Mouse (Mus musculus) midbrain, embryonic 13.5 days (tissue): ENCODE results near the gene Lrrc61. TPM values are rescaled to one million over a fixed set of nuclear protein-coding genes. Genes with fewer than 3 reads are reported as not detected.

Experiments used
- polyA plus RNA-seq: library from polyadenylated mRNA; unstranded; fragments of >200 nt; fragmentation: Nextera tagmentation; extraction: Ambion mirVana; gene quantifications from 2 replicates; pipeline ENCODE4 v1.2.1, GENCODE M21; 2015

Lrrc61 gene
- polyA plus RNA-seq, 1 experiment from 2014 or later: 20.8 TPM

Other genes with a start within 250 kb of the Lrrc61 start
- gene Krba1, start 159.2 kb upstream of the Lrrc61 start, polyA plus RNA-seq: 28.7 and 29.0 TPM in 2 replicates
- 23.6 and 24.3 TPM in 2 replicates for gene Zfp467, start 109.0 kb upstream of the Lrrc61 start, polyA plus RNA-seq
- gene Sspo, start 106.6 kb upstream of the Lrrc61 start, polyA plus RNA-seq: 0.18 and 0.22 TPM in 2 replicates
- 174 and 176 TPM in 2 replicates for gene Atp6v0e2, start 17.2 kb upstream of the Lrrc61 start, polyA plus RNA-seq
- gene Rarres2, start 18.0 kb downstream of the Lrrc61 start, polyA plus RNA-seq: 2.5 and 2.9 TPM in 2 replicates
- not detected in 2 replicates for gene Gm45021, start 34.8 kb downstream of the Lrrc61 start, polyA plus RNA-seq
- 44.6 and 47.2 TPM in 2 replicates for gene Repin1, start 39.1 kb downstream of the Lrrc61 start, polyA plus RNA-seq
- gene Gm44965, start 39.1 kb downstream of the Lrrc61 start, polyA plus RNA-seq: 1.0 TPM in 1 of 2 replicates, not detected in the other
- gene Zfp775, start 47.3 kb downstream of the Lrrc61 start, polyA plus RNA-seq: 14.6 and 17.8 TPM in 2 replicates
- 6.5 and 7.6 TPM in 2 replicates for gene AI854703, start 72.0 kb downstream of the Lrrc61 start, polyA plus RNA-seq
- 0.46 and 0.53 TPM in 2 replicates for gene Gimap8, start 92.4 kb downstream of the Lrrc61 start, polyA plus RNA-seq
- gene Gimap9, start 121.3 kb downstream of the Lrrc61 start, polyA plus RNA-seq: 1.0 and 2.2 TPM in 2 replicates
- 1.2 and 2.1 TPM in 2 replicates for gene Gimap4, start 129.8 kb downstream of the Lrrc61 start, polyA plus RNA-seq
- 5.4 and 7.0 TPM in 2 replicates for gene Gimap6, start 153.4 kb downstream of the Lrrc61 start, polyA plus RNA-seq
- gene Gm28053, start 163.8 kb downstream of the Lrrc61 start, polyA plus RNA-seq: not detected in 2 replicates
- not detected in 2 replicates for gene Gimap7, start 163.8 kb downstream of the Lrrc61 start, polyA plus RNA-seq
- gene Gimap1, start 184.3 kb downstream of the Lrrc61 start, polyA plus RNA-seq: 3.0 and 5.2 TPM in 2 replicates
- gene Gimap5, start 191.4 kb downstream of the Lrrc61 start, polyA plus RNA-seq: 0.94 and 0.98 TPM in 2 replicates
- not detected in 2 replicates for gene Gimap3, start 216.1 kb downstream of the Lrrc61 start, polyA plus RNA-seq